Mouse (Mus musculus) embryonic facial prominence, embryonic 15.5 days (tissue): ENCODE results near the gene Vars. TPM values are rescaled to one million over a fixed set of nuclear protein-coding genes. Genes with fewer than 3 reads are reported as not detected.
"Not testable (repeated sequence)": the region's sequence is repeated elsewhere in the genome, so short reads cannot be mapped to it uniquely, and the experiment has no call there.

Experiments
- ATAC-seq: fragments of 200-750 bp; cut with Nextera tagmentation; 2 replicates; pipeline ENCODE4 v1.8.0; 2017; ENCODE audit warnings: low read depth, moderate TSS enrichment; ENCODE audit not compliant: insufficient number of reproducible peaks, low FRiP score, low TSS enrichment
- H3K27ac ChIP-seq: fragments of 300-500 bp; sonication (generic); replicated peaks from 2 replicates; pipeline ENCODE4 v1.5.1; 2015; ENCODE audit warnings: mild to moderate bottlenecking, inconsistent platforms
- H3K27me3 ChIP-seq: fragments of 300-500 bp; sonication (generic); 2 replicates; pipeline ENCODE4 v1.6.1; 2015; ENCODE audit warnings: inconsistent platforms
- H3K36me3 ChIP-seq: fragments of 300-500 bp; sonication (generic); 2 replicates; pipeline ENCODE4 v1.6.1; 2015; ENCODE audit warnings: mild to moderate bottlenecking, inconsistent platforms
- H3K4me1 ChIP-seq: fragments of 300-500 bp; sonication (generic); 2 replicates; pipeline ENCODE4 v1.6.1; 2015; ENCODE audit warnings: inconsistent platforms
- H3K4me2 ChIP-seq: fragments of 300-500 bp; sonication (generic); replicated peaks from 2 replicates; pipeline ENCODE4 v1.6.1; 2015; ENCODE audit warnings: mild to moderate bottlenecking, inconsistent platforms
- H3K4me3 ChIP-seq: fragments of 300-500 bp; sonication (generic); replicated peaks from 2 replicates; pipeline ENCODE4 v1.5.1; 2015; ENCODE audit warnings: mild to moderate bottlenecking, inconsistent platforms
- H3K9ac ChIP-seq: fragments of 300-500 bp; sonication (generic); 2 replicates; pipeline ENCODE4 v1.6.1; 2015; ENCODE audit warnings: inconsistent platforms
- H3K9me3 ChIP-seq: fragments of 300-500 bp; sonication (generic); replicated peaks from 2 replicates; pipeline ENCODE4 v1.6.1; 2016; ENCODE audit warnings: inconsistent platforms
- WGBS: fragments of 180-500 bp; shearing (Covaris S2); methylation state at CpG from one replicate; pipeline ENCODE4 v1.1.7; 2015; 5-methylcytosine and 5-hydroxymethylcytosine counted together
- polyA plus RNA-seq: library from polyadenylated mRNA; unstranded; fragments of >200 nt; fragmentation: Nextera tagmentation; extraction: Ambion mirVana; gene quantifications from 2 replicates; pipeline ENCODE4 v1.2.1, GENCODE M21; 2015

The Vars gene
- polyA plus RNA-seq, 1 experiment from 2014 or later = 108 TPM

DNA sequence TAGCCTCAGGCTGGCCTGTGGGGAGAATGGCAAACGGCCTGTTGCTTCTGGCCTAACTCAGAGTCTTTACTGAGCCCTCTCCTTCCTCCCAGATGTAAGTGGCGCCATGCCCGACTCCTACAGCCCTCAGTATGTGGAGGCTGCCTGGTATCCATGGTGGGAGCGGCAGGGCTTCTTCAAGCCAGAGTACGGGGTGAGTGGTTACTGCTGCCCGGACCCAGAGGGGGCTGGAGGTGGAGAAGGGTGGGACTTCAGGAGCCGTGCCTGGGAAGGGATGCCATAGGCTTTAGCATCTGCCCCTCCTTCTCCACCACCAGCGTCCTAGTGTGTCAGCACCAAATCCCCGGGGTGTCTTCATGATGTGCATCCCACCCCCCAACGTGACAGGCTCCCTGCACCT, 4.4 kb downstream of the Vars start:
- H3K9me3 ChIP-seq = no peaks in the 10 kb centered on the region
- H3K36me3 ChIP-seq = peaks cover 60% of the 10 kb centered on the region
- peaks cover 17% of the 10 kb centered on the region for H3K4me1 ChIP-seq
- no peak overlapping the region for H3K27ac ChIP-seq
- no peak overlapping the region for H3K4me3 ChIP-seq
- no peak overlapping the region for H3K9ac ChIP-seq
- 93% methylated on average over 10 of the region's 10 CpGs for WGBS
- no peaks in the 10 kb centered on the region for H3K27me3 ChIP-seq
- no peak overlapping the region for H3K4me2 ChIP-seq
- no peak for ATAC-seq

DNA sequence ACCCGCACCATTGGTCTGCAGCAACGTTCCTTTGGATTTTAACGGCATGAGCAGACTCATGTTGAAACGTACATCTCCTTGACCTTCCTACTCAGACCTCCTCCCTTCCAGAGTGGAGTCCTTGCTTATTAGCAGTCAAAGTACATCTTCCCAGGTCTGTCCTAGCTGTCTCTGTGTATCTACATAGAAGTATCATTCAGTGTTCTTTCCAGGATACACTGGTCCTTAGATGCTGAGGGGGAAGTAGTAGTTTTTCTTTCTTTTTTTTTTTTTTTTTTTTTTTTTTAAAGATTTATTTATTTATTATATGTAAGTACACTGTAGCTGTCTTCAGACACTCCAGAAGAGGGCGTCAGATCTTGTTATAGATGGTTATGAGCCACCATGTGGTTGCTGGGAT, 5.1 kb downstream of the Vars start:
- not testable (repeated sequence) for H3K9ac ChIP-seq, H3K4me3 ChIP-seq, H3K9me3 ChIP-seq, H3K4me2 ChIP-seq, H3K27ac ChIP-seq, ATAC-seq, H3K27me3 ChIP-seq
- Histone ChIP-seq H3K36me3 (peaks cover 67% of the 10 kb centered on the region), H3K4me1 (peaks cover 17% of the 10 kb centered on the region)
- 96% methylated on average over 4 of the region's 5 CpGs for WGBS

DNA sequence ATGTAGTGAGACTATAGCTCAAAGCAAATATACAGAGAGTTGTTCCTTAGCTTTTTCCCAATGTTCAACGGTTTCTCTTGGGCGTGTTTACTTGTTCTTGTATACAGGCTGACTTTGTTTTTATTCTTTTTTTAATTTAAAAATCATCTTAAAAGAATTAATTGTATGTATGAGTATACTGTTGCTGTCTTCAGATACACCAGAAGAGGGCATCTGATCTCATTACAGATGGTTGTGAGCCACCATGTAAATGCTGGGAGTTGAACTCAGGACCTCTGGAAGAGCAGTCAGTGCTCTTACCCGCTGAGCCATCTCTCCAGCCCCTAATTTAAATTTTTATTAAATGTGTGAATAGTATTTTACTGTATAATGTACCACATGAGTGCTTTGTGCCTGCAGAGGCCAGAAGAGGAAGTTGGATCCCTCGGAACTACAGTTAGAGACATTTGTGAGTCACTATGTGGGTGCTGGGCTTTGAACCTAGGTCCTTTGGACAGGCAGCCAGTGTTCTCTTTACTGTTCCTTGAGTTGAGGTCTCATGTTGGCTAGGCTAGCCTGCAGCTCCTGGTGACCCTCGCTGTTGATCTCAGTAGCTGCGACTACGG, 6.7 kb downstream of the Vars start:
- WGBS = 92% methylated on average over 7 of the region's 7 CpGs
- H3K27ac ChIP-seq = no peak overlapping the region
- no peak overlapping the region for H3K4me2 ChIP-seq
- peaks cover 9% of the 10 kb centered on the region for H3K4me1 ChIP-seq
- H3K27me3 ChIP-seq = no peaks in the 10 kb centered on the region
- no peak overlapping the region for H3K9ac ChIP-seq
- no peaks in the 10 kb centered on the region for H3K9me3 ChIP-seq
- H3K4me3 ChIP-seq = no peak overlapping the region
- no peak for ATAC-seq
- H3K36me3 ChIP-seq = peaks cover 83% of the 10 kb centered on the region

DNA sequence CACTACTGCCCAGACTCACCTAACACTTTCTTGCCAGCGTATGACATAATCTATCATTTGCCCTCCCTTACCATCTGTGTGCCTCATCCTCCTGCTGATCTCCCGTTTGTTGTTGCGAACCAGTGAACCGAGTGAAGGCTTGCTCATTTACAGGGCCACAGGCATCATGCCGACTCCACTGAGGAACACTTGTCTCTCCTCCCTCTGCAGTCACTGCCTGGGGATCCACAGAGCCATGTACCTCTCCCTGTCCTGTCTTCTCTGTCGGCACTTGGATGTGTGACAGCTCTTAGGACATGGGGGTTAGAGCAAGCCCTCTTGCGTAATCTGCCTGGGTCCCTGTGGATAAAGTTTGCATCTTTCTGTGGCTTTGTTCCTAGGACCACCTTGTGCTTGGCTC, 8.8 kb downstream of the Vars start:
- peaks cover 97% of the 10 kb centered on the region for H3K36me3 ChIP-seq
- no peaks in the 10 kb centered on the region for H3K4me1 ChIP-seq
- no peak overlapping the region for H3K4me3 ChIP-seq
- ATAC-seq = no peak
- 90% methylated on average over 7 of the region's 7 CpGs for whole genome bisulfite sequencing
- no peaks in the 10 kb centered on the region for H3K9me3 ChIP-seq
- H3K27me3 ChIP-seq = no peaks in the 10 kb centered on the region
- no peak overlapping the region for H3K27ac ChIP-seq
- no peak overlapping the region for H3K4me2 ChIP-seq
- H3K9ac ChIP-seq = no peak overlapping the region

DNA sequence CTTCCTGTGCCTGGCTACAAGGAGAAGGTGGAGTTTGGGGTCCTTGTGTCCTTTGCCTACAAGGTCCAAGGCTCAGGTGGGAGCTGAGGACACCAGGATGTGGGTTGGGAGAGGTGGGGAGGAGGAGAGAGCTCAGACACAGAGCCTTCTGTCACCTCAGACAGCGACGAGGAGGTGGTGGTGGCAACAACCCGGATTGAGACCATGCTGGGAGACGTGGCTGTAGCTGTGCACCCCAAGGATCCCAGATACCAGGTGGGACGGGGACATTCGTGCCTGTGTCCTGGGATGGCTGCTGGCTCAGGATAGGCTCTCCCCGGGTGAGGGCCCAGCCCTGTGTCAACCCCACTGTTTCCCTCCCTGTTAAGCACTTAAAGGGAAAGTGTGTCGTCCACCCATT, 10.7 kb downstream of the Vars start:
- H3K36me3 ChIP-seq = peaks cover 99% of the 10 kb centered on the region
- H3K4me1 ChIP-seq = peaks cover 7% of the 10 kb centered on the region
- 90% methylated on average over 8 of the region's 8 CpGs for WGBS
- no peak overlapping the region for H3K4me2 ChIP-seq
- H3K9me3 ChIP-seq = no peaks in the 10 kb centered on the region
- H3K27me3 ChIP-seq = no peaks in the 10 kb centered on the region
- ATAC-seq = no peak
- H3K4me3 ChIP-seq = no peak overlapping the region
- H3K27ac ChIP-seq = no peak overlapping the region
- no peak overlapping the region for H3K9ac ChIP-seq

DNA sequence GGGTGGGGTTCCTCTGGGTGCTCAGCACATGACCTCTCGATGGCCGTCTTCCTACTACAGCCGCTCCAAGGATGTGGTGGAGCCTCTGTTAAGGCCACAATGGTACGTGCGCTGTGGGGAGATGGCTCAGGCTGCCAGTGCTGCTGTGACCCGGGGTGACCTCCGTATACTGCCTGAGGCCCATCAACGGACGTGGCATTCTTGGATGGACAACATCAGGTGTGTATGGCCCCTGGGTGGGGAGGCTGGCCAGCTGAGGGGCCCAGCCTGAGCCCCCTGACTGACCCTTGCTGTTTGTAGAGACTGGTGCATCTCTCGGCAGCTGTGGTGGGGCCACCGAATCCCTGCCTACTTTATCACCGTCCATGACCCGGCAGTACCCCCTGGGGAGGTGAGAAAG, 11.6 kb downstream of the Vars start:
- Histone ChIP-seq H3K9ac (no peak overlapping the region), H3K9me3 (no peaks in the 10 kb centered on the region), H3K4me3 (no peak overlapping the region), H3K27ac (no peak overlapping the region), H3K36me3 (peaks cover 94% of the 10 kb centered on the region), H3K4me2 (no peak overlapping the region), H3K4me1 (peaks cover 12% of the 10 kb centered on the region), H3K27me3 (no peaks in the 10 kb centered on the region)
- ATAC-seq = no peak
- 85% methylated on average over 13 of the region's 13 CpGs for WGBS

DNA sequence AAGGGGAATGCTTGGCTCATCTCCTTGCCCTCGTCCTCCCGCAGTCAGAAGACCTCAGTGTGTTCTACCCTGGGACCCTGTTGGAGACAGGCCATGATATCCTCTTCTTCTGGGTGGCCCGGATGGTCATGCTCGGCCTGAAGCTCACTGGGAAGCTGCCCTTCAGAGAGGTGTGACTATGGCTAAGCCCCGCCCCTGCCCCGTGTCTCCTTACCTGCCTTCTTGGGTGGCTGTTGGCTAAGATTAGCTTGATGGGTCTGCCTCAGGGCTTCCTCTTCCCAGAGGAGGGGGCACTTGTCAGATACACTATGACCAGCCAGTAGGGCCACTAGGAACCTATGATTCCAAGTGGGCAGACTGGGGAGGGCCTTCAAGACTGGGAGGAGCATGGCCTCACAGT, 12.4 kb downstream of the Vars start:
- H3K27ac ChIP-seq = no peak overlapping the region
- no peaks in the 10 kb centered on the region for H3K27me3 ChIP-seq
- ATAC-seq = no peak
- no peaks in the 10 kb centered on the region for H3K9me3 ChIP-seq
- no peak overlapping the region for H3K4me2 ChIP-seq
- peaks cover 86% of the 10 kb centered on the region for H3K36me3 ChIP-seq
- WGBS = 78% methylated on average over 6 of the region's 6 CpGs
- H3K9ac ChIP-seq = no peak overlapping the region
- no peak overlapping the region for H3K4me3 ChIP-seq
- H3K4me1 ChIP-seq = peaks cover 12% of the 10 kb centered on the region

DNA sequence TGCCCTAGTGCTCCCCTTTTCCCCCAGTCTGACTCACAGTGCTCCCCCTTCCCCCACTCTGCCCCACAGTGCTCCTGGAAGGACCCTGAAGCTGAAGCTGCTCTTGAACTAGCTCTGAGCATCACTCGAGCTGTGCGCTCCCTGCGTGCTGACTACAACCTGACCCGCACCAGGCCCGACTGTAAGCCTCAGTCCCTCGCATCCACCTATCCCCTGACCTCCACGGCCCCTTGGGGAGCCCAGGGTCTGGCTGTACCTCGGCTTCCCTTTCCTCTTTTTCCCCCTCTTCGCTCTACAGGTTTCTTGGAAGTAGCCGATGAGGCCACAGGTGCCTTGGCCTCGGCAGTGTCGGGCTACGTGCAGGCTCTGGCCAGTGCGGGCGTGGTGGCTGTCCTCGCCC, 14.5 kb downstream of the Vars start:
- no peaks in the 10 kb centered on the region for H3K27me3 ChIP-seq
- H3K27ac ChIP-seq = no peak overlapping the region
- H3K9ac ChIP-seq = no peak overlapping the region
- H3K36me3 ChIP-seq = peaks cover 66% of the 10 kb centered on the region
- peaks cover 12% of the 10 kb centered on the region for H3K4me1 ChIP-seq
- H3K4me2 ChIP-seq = no peak overlapping the region
- no peaks in the 10 kb centered on the region for H3K9me3 ChIP-seq
- ATAC-seq = no peak
- no peak overlapping the region for H3K4me3 ChIP-seq
- WGBS = 94% methylated on average over 16 of the region's 16 CpGs

DNA sequence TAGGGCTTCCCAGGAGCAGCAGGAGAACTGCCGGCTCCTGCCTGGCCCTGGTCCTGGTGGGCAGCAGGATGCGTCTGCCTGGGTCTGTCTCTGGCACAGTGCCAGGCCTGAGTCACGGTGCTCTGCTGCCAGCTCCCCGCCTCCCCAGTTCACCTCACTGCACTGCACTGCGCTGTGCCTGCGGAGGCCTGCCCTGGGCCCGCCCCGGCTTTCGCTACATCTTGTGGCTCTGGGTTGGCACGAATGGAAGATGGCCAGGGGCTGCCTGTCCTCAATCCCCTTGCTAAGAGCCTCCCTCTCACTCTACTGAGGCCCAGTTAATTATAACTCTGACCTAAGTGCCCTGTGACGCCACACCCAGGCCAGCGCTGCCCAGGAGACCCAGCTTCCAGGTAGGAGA, 15.6 kb downstream of the Vars start, which contains the start of gene Vwa7:
Gene Vwa7, plus strand, starts transcription at position 204 of the 400 bp plus-strand sequence.
- Histone ChIP-seq H3K36me3 (peaks cover 55% of the 10 kb centered on the region), H3K27me3 (no peaks in the 10 kb centered on the region), H3K9me3 (no peaks in the 10 kb centered on the region), H3K4me2 (no peak within 1 kb of the TSS), H3K27ac (no peak within 1 kb of the TSS), H3K4me1 (peaks cover 17% of the 10 kb centered on the region), H3K9ac (no peak within 1 kb of the TSS), H3K4me3 (no peak within 1 kb of the TSS)
- WGBS = 52% methylated on average over 12 of the region's 12 CpGs
- ATAC-seq = no peak

DNA sequence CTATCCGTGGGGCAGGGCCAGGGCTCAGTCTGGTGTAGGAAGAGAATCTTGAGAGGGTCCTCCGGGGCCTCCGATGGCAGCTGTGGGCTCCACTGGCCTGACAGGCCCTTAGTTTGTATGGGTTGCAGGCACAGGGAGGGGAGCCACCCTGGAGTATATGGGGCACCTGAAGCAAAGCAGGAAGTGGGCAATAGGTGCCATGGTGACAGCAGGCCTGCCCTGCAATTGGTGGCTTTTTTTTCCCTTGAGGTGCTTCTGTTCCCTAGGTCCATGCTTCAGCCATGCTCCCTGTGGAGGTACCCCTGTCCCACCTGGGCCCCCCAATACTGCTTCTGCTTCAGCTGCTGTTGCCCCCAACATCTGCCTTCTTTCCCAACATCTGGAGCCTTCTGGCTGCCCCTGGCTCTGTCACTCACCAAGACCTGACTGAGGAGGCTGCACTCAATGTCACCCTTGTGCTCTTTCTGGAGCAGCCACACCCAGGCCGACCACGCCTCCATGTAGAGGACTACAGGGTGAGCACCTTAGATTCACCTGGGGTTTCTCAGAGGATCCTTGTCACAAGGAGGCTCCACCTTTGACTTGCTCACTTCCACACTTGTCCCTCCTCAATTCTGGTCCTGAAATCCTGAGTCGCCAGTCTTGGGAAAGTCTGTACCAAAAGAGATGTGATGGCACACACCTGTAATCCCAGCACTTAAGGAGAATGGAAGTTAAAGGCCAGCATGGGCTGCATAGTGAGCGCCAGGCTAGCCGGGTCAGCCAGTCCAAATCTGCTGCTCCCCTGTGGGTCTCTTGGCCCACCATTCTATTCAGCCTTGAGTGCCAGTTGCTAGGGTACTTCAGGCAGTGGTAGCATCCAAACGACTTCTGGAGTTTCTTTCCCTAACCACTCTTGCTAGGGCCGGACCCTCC, 16.3 kb downstream of the Vars start:
- H3K27me3 ChIP-seq = no peaks in the 10 kb centered on the region
- peaks cover 48% of the 10 kb centered on the region for H3K36me3 ChIP-seq
- no peak for ATAC-seq
- H3K4me2 ChIP-seq = no peak overlapping the region
- peaks cover 20% of the 10 kb centered on the region for H3K4me1 ChIP-seq
- no peak overlapping the region for H3K9ac ChIP-seq
- WGBS = 76% methylated on average over 10 of the region's 10 CpGs
- no peaks in the 10 kb centered on the region for H3K9me3 ChIP-seq
- H3K4me3 ChIP-seq = no peak overlapping the region
- H3K27ac ChIP-seq = no peak overlapping the region

DNA sequence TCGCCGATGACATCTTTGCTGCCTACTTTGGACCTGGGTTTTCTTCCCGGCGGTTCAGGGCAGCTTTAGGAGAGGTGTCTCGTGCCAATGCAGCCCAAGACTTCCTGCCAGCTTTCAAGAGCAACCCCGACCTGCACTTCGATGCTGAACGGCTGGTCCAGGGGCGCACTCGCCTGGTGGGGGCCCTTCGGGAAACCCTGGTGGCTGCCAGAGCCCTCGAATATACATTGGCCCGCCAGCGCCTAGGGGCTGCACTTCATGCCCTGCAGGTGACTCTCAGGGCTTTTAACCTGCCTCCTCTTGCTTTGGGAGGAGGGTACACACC, 16.9 kb downstream of the Vars start:
- Histone ChIP-seq H3K27me3 (no peaks in the 10 kb centered on the region), H3K36me3 (peaks cover 42% of the 10 kb centered on the region), H3K9me3 (no peaks in the 10 kb centered on the region), H3K4me2 (no peak overlapping the region), H3K9ac (no peak overlapping the region), H3K27ac (no peak overlapping the region), H3K4me3 (no peak overlapping the region), H3K4me1 (peaks cover 20% of the 10 kb centered on the region)
- WGBS = 67% methylated on average over 14 of the region's 14 CpGs
- no peak for ATAC-seq

DNA sequence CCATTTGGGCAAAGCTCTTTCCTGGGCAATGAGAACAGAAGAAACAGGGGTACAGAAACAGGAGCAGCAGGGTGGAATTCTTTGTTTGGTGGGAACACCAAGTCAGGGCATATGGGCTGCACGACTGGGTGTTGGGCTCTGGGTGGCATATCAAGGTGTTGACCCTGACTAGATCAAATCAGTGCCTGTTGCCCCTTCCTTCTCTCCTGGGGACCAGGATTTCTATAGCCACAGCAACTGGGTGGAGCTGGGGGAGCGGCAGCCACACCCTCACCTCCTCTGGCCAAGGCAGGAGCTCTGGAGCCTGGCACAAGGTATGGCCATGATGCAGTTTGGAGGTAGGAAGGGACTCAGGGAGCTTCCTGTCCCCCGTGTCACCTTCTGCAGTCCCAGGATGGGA, 17.4 kb downstream of the Vars start:
- Histone ChIP-seq H3K9me3 (no peaks in the 10 kb centered on the region), H3K4me2 (no peak overlapping the region), H3K27me3 (no peaks in the 10 kb centered on the region), H3K9ac (no peak overlapping the region), H3K27ac (no peak overlapping the region), H3K4me3 (no peak overlapping the region), H3K36me3 (peaks cover 37% of the 10 kb centered on the region), H3K4me1 (peaks cover 20% of the 10 kb centered on the region)
- WGBS = 63% methylated on average over 3 of the region's 3 CpGs
- no peak for ATAC-seq
